Mouse (Mus musculus): ENCODE data around the gene Prkcb.

Prkcb gene

GRCm38 (mm10) chr7:122465823-122466549 lies 177.4 kb downstream of the Prkcb start:
- no peak for DNase-seq (ENCODE audit: low spot score in 2 of 2)

DNA sequence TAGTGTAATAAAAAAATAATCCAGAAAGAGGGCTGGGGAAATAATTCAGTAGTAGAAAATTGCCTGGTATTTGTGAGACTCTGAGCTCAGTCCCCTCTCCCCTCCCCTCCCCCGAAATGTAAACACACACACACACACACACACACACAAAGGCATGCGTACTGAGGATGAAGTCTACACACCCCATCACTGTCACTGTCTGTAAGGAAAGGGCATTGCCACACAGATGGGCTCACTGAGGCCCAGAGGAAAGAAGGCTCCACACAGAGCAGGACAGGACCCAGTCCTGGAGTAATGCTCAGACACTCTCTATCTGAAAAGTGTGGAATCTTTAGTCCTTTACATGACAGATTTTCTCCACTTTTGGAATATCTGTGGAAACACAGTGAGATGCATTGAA lies 178.2 kb downstream of the Prkcb start:
- no peak for DNase-seq (ENCODE audit: low spot score in 2 of 2)

- DNase-seq (ENCODE audit: low spot score in 2 of 2), result no peak
These were observed 179.3 kb downstream of the Prkcb start for GRCm38 (mm10) chr7:122467831-122468230.

DNA sequence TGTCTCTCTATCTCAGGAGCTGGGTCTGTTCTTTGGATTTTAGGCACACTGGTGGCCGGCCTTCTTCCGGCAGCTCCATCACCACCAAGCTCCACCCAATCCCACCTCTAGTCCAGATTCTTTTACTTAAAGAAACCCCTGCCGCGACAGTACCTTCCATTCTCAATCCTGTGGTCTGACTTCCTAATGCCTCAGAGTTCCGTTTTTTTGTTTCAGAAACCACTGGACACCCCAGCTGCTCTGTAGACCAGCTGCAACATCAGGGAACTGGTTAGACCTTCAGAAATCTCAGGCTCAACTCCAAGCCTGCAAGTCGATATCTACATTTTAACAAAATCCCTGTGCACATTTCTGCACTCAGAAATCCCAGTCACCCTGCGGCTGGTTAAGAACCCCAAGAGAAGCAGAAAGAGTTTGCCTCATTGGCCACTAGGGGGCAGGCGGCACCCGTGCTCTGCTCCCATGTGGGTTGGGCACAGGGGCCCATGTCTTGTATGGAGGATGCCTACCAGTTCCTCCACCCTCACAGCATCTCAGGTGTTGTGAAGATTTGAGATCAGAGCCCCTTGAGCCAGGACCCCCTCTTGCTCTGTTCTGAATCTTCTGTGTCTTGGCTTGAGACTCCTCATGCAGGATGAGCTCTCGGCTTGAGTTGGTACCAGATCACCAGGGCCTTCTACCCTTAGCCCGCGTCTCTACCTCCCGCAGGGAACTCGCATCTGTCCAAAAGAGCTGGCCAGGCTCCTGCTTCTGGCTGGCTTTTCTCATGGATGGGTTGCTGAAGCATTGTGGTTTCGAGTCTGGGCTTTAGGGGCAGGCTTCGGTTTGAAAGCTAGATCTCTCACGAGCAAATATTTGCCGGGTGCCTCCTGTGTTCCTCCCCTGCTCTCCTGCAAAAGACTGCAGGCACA lies 182.1 kb downstream of the Prkcb start:
- peak; percentile 49 to 65 for DNase-seq (ENCODE audit: low spot score in 2 of 2)

GRCm38 (mm10) chr7:122472223-122472622 lies 183.7 kb downstream of the Prkcb start:
- DNase-seq (ENCODE audit: low spot score in 2 of 2), result no peak

- DNase-seq (ENCODE audit: low spot score in 2 of 2), result no peak
These were observed 186.5 kb downstream of the Prkcb start for GRCm38 (mm10) chr7:122475038-122475437.

DNA sequence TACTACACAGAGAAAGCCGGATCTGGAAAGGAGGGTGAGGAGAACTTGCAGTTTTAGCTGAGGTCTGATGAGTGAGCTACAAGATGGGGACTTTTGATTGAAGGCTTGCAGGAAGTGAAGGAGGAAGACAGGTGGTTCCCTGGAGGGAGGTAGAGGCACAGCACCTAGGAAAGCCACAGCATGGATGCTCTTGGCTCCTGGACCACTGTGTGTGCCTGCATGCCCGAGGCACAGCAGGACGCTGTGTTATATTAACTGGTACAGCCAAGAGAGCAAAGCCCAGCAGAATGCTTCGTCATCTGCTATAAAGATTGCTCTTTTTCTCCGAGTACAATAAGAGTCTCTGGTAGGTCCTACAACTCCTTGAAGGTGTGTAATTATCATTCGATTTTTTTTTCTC lies 188.1 kb downstream of the Prkcb start:
- DNase-seq (ENCODE audit: low spot score in 2 of 2), result no peak

- DNase-seq (ENCODE audit: low spot score in 2 of 2), result no peak
These were observed 188.6 kb downstream of the Prkcb start for GRCm38 (mm10) chr7:122477118-122477517.

- DNase-seq (ENCODE audit: low spot score in 2 of 2), result no peak
These were observed 189.3 kb downstream of the Prkcb start for GRCm38 (mm10) chr7:122477566-122478564.

DNA sequence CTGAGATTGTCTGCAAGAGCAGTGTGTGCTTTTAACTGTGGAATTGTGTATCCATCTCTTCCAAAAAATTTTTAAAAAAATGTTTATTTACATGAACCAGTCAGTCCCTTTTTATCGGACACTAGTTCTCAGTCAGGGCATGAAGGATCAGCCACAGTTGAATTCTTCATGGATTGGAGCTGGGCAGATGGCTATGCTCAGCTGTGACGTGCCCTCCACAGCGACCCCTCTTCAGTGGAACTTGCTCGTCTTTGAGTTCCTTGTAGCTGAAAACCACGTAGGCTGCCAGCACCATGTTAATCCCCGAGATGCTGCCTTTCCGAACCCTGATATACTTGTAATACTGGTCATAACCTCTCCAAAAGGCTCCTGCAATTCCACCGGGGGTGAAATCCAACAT lies 195.4 kb downstream of the Prkcb start:
- DNase-seq (ENCODE audit: low spot score in 2 of 2), result no peak

- DNase-seq (ENCODE audit: low spot score in 2 of 2), result no peak
These were observed 199.5 kb downstream of the Prkcb start for GRCm38 (mm10) chr7:122487929-122488571.

DNA sequence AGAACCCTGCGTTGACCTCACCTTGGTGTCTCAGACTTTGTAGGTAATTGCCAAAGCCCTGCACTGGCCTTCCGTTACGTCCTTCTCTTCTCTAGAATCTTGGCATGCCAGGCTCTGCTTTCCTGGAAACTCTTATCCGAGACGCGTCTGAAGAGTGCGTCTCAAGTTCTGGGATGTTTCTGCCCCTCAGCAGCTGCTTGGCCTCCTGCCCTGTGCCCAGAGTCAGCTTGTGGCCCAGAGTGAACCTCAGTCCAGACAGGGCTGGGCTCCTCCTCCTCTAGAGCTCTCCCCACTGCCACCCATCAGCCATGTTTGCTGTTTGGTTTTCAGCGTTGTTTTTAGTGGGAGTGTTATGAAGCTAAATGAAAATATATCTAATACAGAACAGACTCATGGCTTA lies 203.5 kb downstream of the Prkcb start:
- no peak for DNase-seq (ENCODE audit: low spot score in 2 of 2)

- DNase-seq (ENCODE audit: low spot score in 2 of 2), result no peak
These were observed 204.4 kb downstream of the Prkcb start for GRCm38 (mm10) chr7:122492936-122493335.

DNA sequence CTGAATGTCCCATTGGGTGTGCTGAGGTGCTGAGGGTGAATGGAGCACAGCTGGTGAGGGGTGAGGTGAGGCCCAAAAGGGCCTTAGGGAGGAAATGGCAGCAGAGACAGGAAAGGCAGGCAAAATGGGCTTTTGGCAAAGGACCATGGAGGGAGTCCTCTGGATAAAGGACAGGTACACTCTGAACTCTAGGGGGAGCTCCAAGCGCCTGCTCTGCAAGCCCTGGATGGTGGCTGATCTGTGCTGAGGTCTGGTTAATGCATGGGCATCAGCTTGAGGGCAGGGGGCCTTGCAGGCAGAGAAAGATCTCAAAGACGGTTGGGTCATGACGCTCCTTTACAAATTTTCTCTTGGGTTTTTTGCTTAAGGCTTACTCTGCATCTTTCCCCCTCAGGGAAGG lies 205.5 kb downstream of the Prkcb start:
- no peak for DNase-seq (ENCODE audit: low spot score in 2 of 2)

DNA sequence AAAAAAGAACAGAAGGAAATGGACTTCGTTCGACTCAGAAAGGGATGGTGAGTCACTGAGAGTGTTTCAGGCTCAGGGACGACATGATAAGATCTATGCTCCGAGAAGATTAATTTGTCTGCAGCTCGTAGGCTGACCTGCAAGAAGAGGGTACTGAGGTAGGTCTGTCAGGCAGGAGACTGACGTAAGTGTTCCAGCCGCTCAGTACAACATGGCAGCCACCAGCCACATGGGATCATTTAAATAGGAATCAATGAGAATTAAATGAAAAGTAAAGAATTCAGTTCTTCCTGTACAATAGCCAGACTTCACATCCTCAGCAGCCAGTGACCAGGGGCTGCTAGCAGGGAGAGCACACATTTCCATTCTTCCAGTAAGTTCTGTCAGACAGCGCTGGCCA lies 209.0 kb downstream of the Prkcb start:
- DNase-seq (ENCODE audit: low spot score in 2 of 2), result no peak

DNA sequence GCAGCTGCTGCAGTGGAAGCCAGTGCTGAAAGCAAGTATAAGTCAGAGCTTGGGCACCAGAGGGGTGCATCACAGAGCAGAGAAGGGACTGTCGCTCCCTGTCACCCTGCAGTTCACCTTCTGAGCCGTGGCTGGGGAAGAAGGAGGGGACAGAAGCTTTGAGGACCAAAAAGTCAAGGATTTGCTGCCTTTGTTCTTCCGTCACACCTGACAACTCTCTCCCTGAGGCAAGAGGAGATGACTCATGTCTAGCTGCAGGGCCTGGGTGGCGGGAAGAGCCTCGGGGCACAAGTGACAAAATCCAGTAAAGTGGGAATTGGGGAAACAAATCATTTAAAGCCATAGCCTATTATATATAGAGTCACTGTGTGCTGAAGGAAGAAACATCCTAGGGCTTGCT lies 209.9 kb downstream of the Prkcb start:
- no peak for DNase-seq (ENCODE audit: low spot score in 2 of 2)

DNA sequence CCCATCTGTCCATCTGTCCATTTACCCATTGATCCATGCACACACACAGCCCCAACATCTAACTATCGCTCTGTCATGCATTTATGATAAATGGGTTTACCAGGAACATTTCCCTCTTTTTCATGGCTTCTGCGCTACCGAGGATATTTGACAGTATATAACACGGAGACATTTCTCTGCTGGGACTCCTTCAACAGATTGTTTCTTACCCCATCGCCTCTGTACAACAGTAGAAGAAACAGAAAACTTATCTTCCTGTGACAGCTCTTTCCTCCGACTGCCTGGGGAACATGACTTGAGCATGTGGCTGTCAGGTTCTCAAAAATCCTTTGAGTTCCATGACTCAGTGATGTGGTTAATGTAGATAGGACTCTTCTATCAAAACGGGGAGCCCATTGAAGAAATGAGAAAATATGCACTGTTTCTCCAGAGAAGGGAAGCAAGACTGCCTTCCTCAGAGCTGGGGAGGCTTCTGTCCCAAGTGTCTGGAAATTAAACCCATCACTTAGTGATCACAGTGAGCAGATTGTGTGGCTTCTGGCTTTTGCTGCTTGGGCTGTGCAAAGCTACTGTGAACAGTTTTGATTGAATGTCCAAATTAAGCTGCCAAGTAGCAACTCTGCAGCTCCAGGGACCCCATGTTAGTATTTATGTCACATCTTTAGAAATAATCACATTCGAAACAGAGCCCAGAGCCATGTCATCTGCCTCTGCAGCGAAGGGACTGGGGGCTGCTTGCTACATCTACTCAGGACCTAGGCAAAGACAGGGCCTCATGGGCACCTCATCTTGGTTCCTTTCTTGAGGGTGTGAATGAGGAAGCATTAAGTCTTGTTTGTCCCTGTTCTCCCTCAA lies 211.4 kb downstream of the Prkcb start:
- DNase-seq (ENCODE audit: low spot score in 2 of 2), result no peak

DNA sequence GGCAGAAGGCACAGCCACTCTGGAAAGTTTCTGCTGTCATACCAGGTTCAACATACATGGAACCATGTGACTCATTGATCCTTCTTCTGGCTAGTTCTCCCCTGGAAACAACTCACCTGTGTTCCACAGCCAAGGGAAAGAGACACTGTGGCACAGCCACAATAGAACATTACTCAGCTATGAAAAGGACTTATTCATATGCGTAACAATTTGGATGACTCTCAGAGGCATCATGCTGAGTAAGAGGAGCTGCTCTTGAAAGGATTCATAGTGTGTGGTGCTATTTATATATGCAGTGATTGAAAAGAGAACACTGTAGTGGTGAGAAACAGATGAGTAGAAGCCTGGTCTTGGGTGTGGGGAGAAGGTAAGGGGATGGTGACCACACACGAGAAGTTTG lies 217.9 kb downstream of the Prkcb start:
- DNase-seq (ENCODE audit: low spot score in 2 of 2), result no peak

GRCm38 (mm10) chr7:122509903-122510302 lies 221.4 kb downstream of the Prkcb start:
- DNase-seq (ENCODE audit: low spot score in 2 of 2), result no peak

DNA sequence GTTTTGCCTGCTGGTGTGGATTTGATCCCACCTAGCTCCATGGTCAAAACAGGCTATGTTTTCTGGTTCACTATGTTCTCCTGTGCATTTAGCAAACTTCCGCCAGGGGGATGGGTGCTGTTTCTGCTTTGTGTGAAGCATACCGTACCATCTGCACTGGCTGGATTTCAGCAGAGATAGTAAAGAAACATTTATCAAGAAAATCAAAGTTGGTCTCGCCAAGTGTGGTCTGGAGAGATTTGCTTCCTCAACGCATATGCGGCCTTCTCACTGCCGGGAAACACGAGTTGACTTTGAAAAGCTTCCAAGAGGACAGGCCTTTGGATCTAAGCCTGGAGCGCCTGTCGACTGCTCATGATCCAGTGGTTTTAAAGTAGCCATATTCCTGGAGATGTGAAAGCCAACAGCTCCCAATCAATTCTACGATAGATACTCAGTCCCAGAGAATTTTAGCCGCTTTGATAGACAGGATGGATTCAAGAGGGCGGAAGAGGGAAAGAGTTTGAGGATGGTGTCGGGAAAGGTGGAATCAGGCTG lies 223.9 kb downstream of the Prkcb start:
- no peak for DNase-seq (ENCODE audit: low spot score in 2 of 2)
